Mouse (Mus musculus) heart, adult 2 months (tissue): ENCODE data around the gene Ankrd66.

ENCODE experiments used
- CTCF ChIP-seq: fragments of 200-600 bp; IDR thresholded peaks from 2 replicates; pipeline ENCODE4 v1.8.1; 2022; ENCODE audit warnings: antibody characterized with exemption, mild to moderate bottlenecking, moderate library complexity
- EP300 ChIP-seq: fragments of 200-500 bp; IDR thresholded peaks from 2 replicates; pipeline ENCODE4 v1.6.1; 2011; ENCODE audit warnings: low read depth, low read length, control low read depth; ENCODE audit not compliant: insufficient read depth

GRCm38 (mm10) chr17:43567593-43567991, 24.2 kb upstream of the Ankrd66 start:
- TF ChIP-seq CTCF (no peak), EP300 (no peak)
